Comparison of ENCODE assay signal across 8 mouse cellular contexts in the genomic region with DNA sequence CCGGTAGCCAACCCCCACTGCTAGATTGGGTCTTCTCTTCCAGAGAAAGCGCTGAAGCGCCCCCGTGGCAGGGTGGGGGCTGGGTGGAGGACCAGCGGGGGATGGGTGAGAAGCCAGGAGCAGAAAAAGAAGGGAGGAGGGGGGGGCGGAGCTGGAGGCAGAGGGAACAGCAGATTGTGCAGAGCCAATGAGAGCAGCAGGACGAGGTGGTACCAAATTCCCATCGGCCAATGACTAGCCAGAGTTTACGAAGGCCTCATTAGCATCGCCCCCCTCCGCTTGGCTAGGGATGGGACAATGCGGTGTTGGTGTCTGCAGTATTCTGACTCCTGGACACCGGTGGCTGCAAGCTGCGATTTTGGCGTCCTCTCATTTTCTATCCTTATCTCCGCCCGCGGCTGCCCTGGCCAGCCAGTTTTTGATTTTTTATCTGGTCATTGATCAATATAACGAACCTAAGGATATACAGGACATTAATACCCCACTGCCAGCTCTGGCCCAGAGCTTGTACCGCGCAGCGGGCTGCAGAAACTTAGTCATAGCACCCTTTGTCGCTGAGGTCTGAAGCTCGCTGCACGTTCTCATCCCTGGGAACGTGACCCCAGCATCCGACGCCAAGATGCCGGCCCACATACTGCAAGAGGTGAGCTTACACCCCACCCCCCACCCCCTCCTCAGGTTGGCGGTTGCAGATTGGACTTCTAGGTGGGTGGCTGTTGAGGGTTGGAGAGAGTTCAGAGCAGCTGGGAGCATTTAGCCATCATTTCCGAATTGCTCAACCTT. TPM values are rescaled to one million over a fixed set of nuclear protein-coding genes. Genes with fewer than 3 reads are reported as not detected.
DNase-seq lines count a peak whose midpoint lies in the region; ATAC-seq and TF ChIP-seq lines count a peak whose summit lies in the region.

No protein-coding gene starts in this region.

- peak; percentile 94 for TF ChIP-seq POLR2A in heart, adult 2 months (IDR thresholded peaks at IDR 0.05; ENCODE audit: insufficient read depth, low read depth, low read length)

- H3K27me3 ChIP-seq in embryonic facial prominence, embryonic 13.5 days = no peaks in the 10 kb centered on the region
- H3K27me3 ChIP-seq in heart, adult 2 months (ENCODE audit: control insufficient read depth, insufficient read depth, low read length) = no peaks in the 10 kb centered on the region
- H3K27me3 ChIP-seq in limb, embryonic 12.5 days = no peaks in the 10 kb centered on the region
- H3K27me3 ChIP-seq in midbrain, embryonic 14.5 days (ENCODE audit: control insufficient read depth, insufficient read depth, low read length) = no peaks in the 10 kb centered on the region

- peaks cover 41% of the 10 kb centered on the region for H3K36me3 ChIP-seq in embryonic facial prominence, embryonic 13.5 days
- H3K36me3 ChIP-seq in heart, adult 2 months (ENCODE audit: control insufficient read depth, insufficient read depth, low read length) = no peaks in the 10 kb centered on the region
- H3K36me3 ChIP-seq in limb, embryonic 12.5 days = peaks cover 42% of the 10 kb centered on the region
- H3K36me3 ChIP-seq in midbrain, embryonic 14.5 days (ENCODE audit: control insufficient read depth, insufficient read depth, low read length) = peaks cover 39% of the 10 kb centered on the region

- DNase-seq in 3134 (ENCODE audit: extremely low read depth, insufficient read length, low spot score) = peak; percentile 95
- peak; percentile 69 to 77 for DNase-seq in adrenal gland, postnatal 4 days (ENCODE audit: low spot score in 2 of 2)
- peak; percentile 82 to 90 for DNase-seq in heart, adult 2 months
- peak; percentile 79 to 87 for DNase-seq in kidney, adult 8-10 months
- peak; percentile 97 for DNase-seq in midbrain, embryonic 14.5 days
- DNase-seq in spleen, adult 18-20 months = peak; percentile 65 to 70

- H3K4me3 ChIP-seq in embryonic facial prominence, embryonic 13.5 days = peak overlapping the region; percentile 91
- H3K4me3 ChIP-seq in heart, adult 2 months = peak overlapping the region; percentile 76
- H3K4me3 ChIP-seq in limb, embryonic 12.5 days (replicated peaks) = peak overlapping the region; percentile 83
- H3K4me3 ChIP-seq in midbrain, embryonic 14.5 days (replicated peaks; ENCODE audit: low read depth, low read length) = peak overlapping the region; percentile 95

- H3K27ac ChIP-seq in embryonic facial prominence, embryonic 13.5 days = peak overlapping the region; percentile 99
- H3K27ac ChIP-seq in heart, adult 2 months = peak overlapping the region; percentile 53
- H3K27ac ChIP-seq in limb, embryonic 12.5 days = peak overlapping the region; percentile 98
- H3K27ac ChIP-seq in midbrain, embryonic 14.5 days (replicated peaks; ENCODE audit: low read depth, low read length) = peak overlapping the region; percentile 97

- no peak for TF ChIP-seq EP300 in heart, adult 2 months (IDR thresholded peaks at IDR 0.05; ENCODE audit: insufficient read depth, low read depth, low read length)

- peak overlapping the region; percentile 98 for H3K9ac ChIP-seq in embryonic facial prominence, embryonic 13.5 days
- H3K9ac ChIP-seq in heart, adult 2 months (ENCODE audit: low read depth, low read length) = peak overlapping the region; percentile 81
- peak overlapping the region; percentile 93 for H3K9ac ChIP-seq in limb, embryonic 12.5 days (replicated peaks)
- peak overlapping the region; percentile 88 for H3K9ac ChIP-seq in midbrain, embryonic 14.5 days (replicated peaks; ENCODE audit: low read length)

- peak; percentile 31 for TF ChIP-seq CTCF in heart, adult 2 months (IDR thresholded peaks at IDR 0.05)

- no peaks in the 10 kb centered on the region for H3K79me2 ChIP-seq in heart, adult 2 months (replicated peaks; ENCODE audit: control insufficient read depth, insufficient read depth, low read length)

- peak; percentile 95 for ATAC-seq in embryonic facial prominence, embryonic 13.5 days (ENCODE audit: insufficient number of reproducible peaks, insufficient read depth, low FRiP score, low TSS enrichment, low read depth)
- peak; percentile 97 for ATAC-seq in limb, embryonic 12.5 days (ENCODE audit: insufficient number of reproducible peaks, insufficient read depth, low FRiP score, low TSS enrichment, low read depth)
- ATAC-seq in midbrain, embryonic 14.5 days (ENCODE audit: low FRiP score, low TSS enrichment) = peak; percentile 95

- H3K4me2 ChIP-seq in embryonic facial prominence, embryonic 13.5 days = peak overlapping the region; percentile 100
- peak overlapping the region; percentile 99 for H3K4me2 ChIP-seq in limb, embryonic 12.5 days
- H3K4me2 ChIP-seq in midbrain, embryonic 14.5 days (ENCODE audit: low read length) = peak overlapping the region; percentile 100

- no peaks in the 10 kb centered on the region for H3K9me3 ChIP-seq in embryonic facial prominence, embryonic 13.5 days
- no peaks in the 10 kb centered on the region for H3K9me3 ChIP-seq in limb, embryonic 12.5 days
- H3K9me3 ChIP-seq in midbrain, embryonic 14.5 days (ENCODE audit: control insufficient read depth, low read length) = no peaks in the 10 kb centered on the region

- H3K4me1 ChIP-seq in embryonic facial prominence, embryonic 13.5 days = peaks cover 64% of the 10 kb centered on the region
- peaks cover 3% of the 10 kb centered on the region for H3K4me1 ChIP-seq in heart, adult 2 months (ENCODE audit: control insufficient read depth, insufficient read depth, low read length)
- H3K4me1 ChIP-seq in limb, embryonic 12.5 days (replicated peaks) = peaks cover 70% of the 10 kb centered on the region
- peaks cover 41% of the 10 kb centered on the region for H3K4me1 ChIP-seq in midbrain, embryonic 14.5 days (ENCODE audit: control insufficient read depth, insufficient read depth, low read length)

- intact Hi-C loops in heart, adult 2 months (cut with DNase I) = no loop called here

- under 1% methylated on average over 31 of the region's 31 CpGs for WGBS in embryonic facial prominence, embryonic 13.5 days
- WGBS in heart, adult 2 months = 2% methylated on average over 31 of the region's 31 CpGs
- under 1% methylated on average over 30 of the region's 31 CpGs for WGBS in limb, embryonic 12.5 days
- 1% methylated on average over 31 of the region's 31 CpGs for WGBS in midbrain, embryonic 14.5 days

RNA-seq across cellular contexts. Expression of a gene that starts 0.5 kb away (rescaled TPM):
- 100 to 1,000 TPM; 412 to 445 TPM for total RNA-seq in adrenal gland, postnatal 4 days (2021)
- polyA plus RNA-seq in embryonic facial prominence, embryonic 13.5 days (2015; fragmentation: Nextera tagmentation; extraction: Ambion mirVana) = 211 and 213 TPM in 2 replicates
- 10 to 100 TPM in 1 of 2 experiments, 1 to 10 TPM in 1; 9.2 to 12.2 TPM for total RNA-seq in heart, adult 2 months (2021)
- 21.2 and 31.1 TPM in 2 replicates for polyA plus RNA-seq in heart, adult 2 months (2012; rRNA removed)
- polyA plus RNA-seq in limb, embryonic 12.5 days (2016; fragmentation: Nextera tagmentation; extraction: Ambion mirVana) = 304 and 317 TPM in 2 replicates
- polyA plus RNA-seq in midbrain, embryonic 14.5 days (2014; fragmentation: Nextera tagmentation; extraction: Ambion mirVana) = 194 and 281 TPM in 2 replicates

RNA-seq across cellular contexts. Expression of a gene that starts 38.9 kb away (rescaled TPM):
- total RNA-seq in adrenal gland, postnatal 4 days (2021) = 1 to 10 TPM; 2.0 to 2.2 TPM
- 0.15 and 0.25 TPM in 2 replicates for polyA plus RNA-seq in embryonic facial prominence, embryonic 13.5 days (2015; fragmentation: Nextera tagmentation; extraction: Ambion mirVana)
- 1 to 10 TPM; 4.6 to 6.0 TPM for total RNA-seq in heart, adult 2 months (2021)
- 9.0 and 12.6 TPM in 2 replicates for polyA plus RNA-seq in heart, adult 2 months (2012; rRNA removed)
- 0.06 TPM in 1 of 2 replicates, not detected in the other for polyA plus RNA-seq in limb, embryonic 12.5 days (2016; fragmentation: Nextera tagmentation; extraction: Ambion mirVana)
- 0.11 and 0.19 TPM in 2 replicates for polyA plus RNA-seq in midbrain, embryonic 14.5 days (2014; fragmentation: Nextera tagmentation; extraction: Ambion mirVana)

Comparison
In these comparisons a context has a peak if more than half of its experiments do, and no peak if none do; other contexts are left out.
1. Peak in every context shown above with its lines: DNase-seq, ATAC-seq, H3K4me3 ChIP-seq and H3K27ac ChIP-seq.